Mouse (Mus musculus): ENCODE measurements at regions not wholly inside any gene's neighbourhood (a gene's known extent, or its start where the extent isn't known, plus 50 kb on each side); places are given as distances from the start of the nearest gene placed in this dataset.

DNA sequence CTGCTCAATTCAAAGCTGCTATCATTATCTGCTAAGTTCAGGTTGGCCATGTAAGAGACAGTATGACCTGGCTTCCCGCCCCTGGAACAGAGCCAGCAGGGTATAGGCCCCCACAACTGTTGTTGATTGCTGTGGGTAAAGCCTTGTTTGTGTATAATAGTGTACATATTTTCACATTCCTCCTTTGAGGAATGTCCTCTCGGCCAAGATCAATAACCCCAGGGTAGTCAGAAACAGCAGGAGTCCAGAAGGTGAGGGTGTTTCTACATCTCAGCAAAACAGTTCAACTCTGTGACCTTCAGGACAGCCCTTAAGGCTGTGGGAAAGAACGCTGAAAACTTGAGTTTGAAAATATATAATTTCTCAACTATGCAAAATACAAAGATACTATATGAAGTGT lies 155.1 kb upstream of the Med13l start:
- no peak for TF ChIP-seq CTCF (IDR thresholded peaks at IDR 0.05; ENCODE audit: low read depth)
- TF ChIP-seq EP300 (IDR thresholded peaks at IDR 0.05; ENCODE audit: low read depth): no peak
